Mouse (Mus musculus) intestine, postnatal 0 days (tissue): ENCODE data around the gene AI661453. TPM values are rescaled to one million over a fixed set of nuclear protein-coding genes. Genes with fewer than 3 reads are reported as not detected.

ENCODE experiments used
- ATAC-seq: fragments of 200-750 bp; cut with Nextera tagmentation; 2 replicates; pipeline ENCODE4 v1.8.0; 2017; ENCODE audit warnings: mild to moderate bottlenecking, moderate TSS enrichment, moderate library complexity
- H3K27ac ChIP-seq: fragments of 300-500 bp; sonication (generic); 2 replicates; pipeline ENCODE4 v1.5.1; 2014; ENCODE audit warnings: mild to moderate bottlenecking, low read depth, low read length, moderate library complexity
- H3K27me3 ChIP-seq: fragments of 300-500 bp; sonication (generic); replicated peaks from 2 replicates; pipeline ENCODE4 v1.6.1; 2014; ENCODE audit warnings: low read length, mixed read lengths; ENCODE audit not compliant: control insufficient read depth, insufficient read depth
- H3K36me3 ChIP-seq: fragments of 300-500 bp; sonication (generic); 2 replicates; pipeline ENCODE4 v1.6.1; 2014; ENCODE audit warnings: mild to moderate bottlenecking, moderate library complexity; ENCODE audit not compliant: control insufficient read depth, insufficient read depth
- H3K4me1 ChIP-seq: fragments of 300-500 bp; sonication (generic); replicated peaks from 2 replicates; pipeline ENCODE4 v1.6.1; 2014; ENCODE audit warnings: antibody characterized with exemption, low read length, mixed read lengths; ENCODE audit not compliant: control insufficient read depth, insufficient read depth
- H3K4me2 ChIP-seq: fragments of 300-500 bp; sonication (generic); replicated peaks from 2 replicates; pipeline ENCODE4 v1.6.1; 2014; ENCODE audit warnings: low read depth, mild to moderate bottlenecking, moderate library complexity
- H3K4me3 ChIP-seq: fragments of 300-500 bp; sonication (generic); 2 replicates; pipeline ENCODE4 v1.5.1; 2014; ENCODE audit warnings: low read depth, low read length
- H3K9ac ChIP-seq: fragments of 300-500 bp; sonication (generic); 2 replicates; pipeline ENCODE4 v1.6.1; 2014; ENCODE audit warnings: mild to moderate bottlenecking, low read depth, low read length
- H3K9me3 ChIP-seq: fragments of 300-500 bp; sonication (generic); 2 replicates; pipeline ENCODE4 v1.6.1; 2016; ENCODE audit warnings: mixed run types; ENCODE audit not compliant: control insufficient read depth
- CTCF ChIP-seq: sonication (generic); IDR thresholded peaks from 2 replicates; pipeline ENCODE4 v1.5.1; 2016; ENCODE audit warnings: low read depth, mild to moderate bottlenecking, control low read depth, antibody characterized with exemption, moderate library complexity
- WGBS: fragments of 180-500 bp; shearing (Covaris S2); extraction: QIAGEN DNeasy Blood & Tissue Kit; methylation state at CpG from one replicate; pipeline ENCODE4 v1.1.7; 2014; 5-methylcytosine and 5-hydroxymethylcytosine counted together
- polyA plus RNA-seq: library from polyadenylated mRNA; unstranded; fragments of >200 nt; fragmentation: Nextera tagmentation; extraction: Ambion mirVana; gene quantifications from 2 replicates; pipeline ENCODE4 v1.2.1, GENCODE M21; 2015

Gene AI661453
- polyA plus RNA-seq, 1 experiment from 2014 or later, result 6.1 TPM

DNA sequence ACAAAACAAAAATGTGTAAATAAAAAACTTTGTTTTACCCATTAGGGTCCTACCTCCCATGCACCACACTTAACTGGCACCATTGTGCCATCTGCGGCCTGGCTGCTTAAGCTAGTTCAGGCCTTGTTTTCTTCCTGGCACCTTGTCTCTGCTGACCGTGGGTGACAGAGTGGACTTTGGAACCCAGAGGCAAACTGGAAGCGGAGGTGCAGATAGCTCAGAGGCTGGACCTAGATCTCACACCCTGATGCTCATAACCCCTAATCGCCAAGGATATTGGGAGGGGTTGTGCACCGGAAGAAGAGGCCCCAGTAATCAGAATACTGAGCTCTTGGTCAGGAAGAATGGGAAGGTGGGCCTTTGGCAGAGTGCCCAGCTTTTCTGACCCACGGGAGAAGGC lies 12.2 kb upstream of the AI661453 start:
- Histone ChIP-seq H3K4me1 (no peaks in the 10 kb centered on the region), H3K27ac (no peak overlapping the region), H3K27me3 (no peaks in the 10 kb centered on the region), H3K9me3 (no peaks in the 10 kb centered on the region), H3K36me3 (no peaks in the 10 kb centered on the region), H3K9ac (no peak overlapping the region), H3K4me3 (no peak overlapping the region), H3K4me2 (no peak overlapping the region)
- WGBS, result 35% methylated on average over 6 of the region's 6 CpGs
- TF ChIP-seq CTCF, result no peak
- peak; percentile 74 for ATAC-seq

DNA sequence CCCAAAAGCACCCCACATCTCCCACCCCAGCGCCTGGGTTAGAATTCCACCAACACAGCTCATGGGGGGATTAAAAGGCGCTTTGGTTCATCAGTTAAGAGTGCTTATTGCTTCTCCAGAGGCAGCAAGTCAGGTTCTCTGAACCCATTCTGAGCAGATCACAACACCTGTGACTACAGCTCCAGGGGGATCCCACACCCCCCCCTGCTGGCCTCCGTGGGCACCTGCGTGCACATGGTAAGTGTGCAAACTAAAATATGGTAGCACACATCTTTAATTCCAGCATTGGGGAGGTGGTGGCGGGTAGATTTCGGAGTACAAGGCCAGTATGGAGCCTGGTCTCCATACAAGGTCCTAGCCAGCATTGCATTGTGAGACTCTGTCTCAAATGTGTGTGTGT lies 9.1 kb upstream of the AI661453 start:
- no peaks in the 10 kb centered on the region for H3K27me3 ChIP-seq
- H3K36me3 ChIP-seq, result no peaks in the 10 kb centered on the region
- H3K4me2 ChIP-seq, result no peak overlapping the region
- H3K4me1 ChIP-seq, result no peaks in the 10 kb centered on the region
- no peak overlapping the region for H3K27ac ChIP-seq
- H3K4me3 ChIP-seq, result no peak overlapping the region
- ATAC-seq, result no peak
- no peak overlapping the region for H3K9ac ChIP-seq
- TF ChIP-seq CTCF, result peak; percentile 67
- 72% methylated on average over 6 of the region's 6 CpGs for WGBS
- no peaks in the 10 kb centered on the region for H3K9me3 ChIP-seq

- Histone ChIP-seq H3K36me3 (no peaks in the 10 kb centered on the region), H3K4me2 (peak overlapping the region; percentile 39), H3K27me3 (no peaks in the 10 kb centered on the region), H3K9me3 (no peaks in the 10 kb centered on the region), H3K4me3 (no peak overlapping the region), H3K9ac (no peak overlapping the region), H3K4me1 (no peaks in the 10 kb centered on the region), H3K27ac (no peak overlapping the region)
- ATAC-seq, result peak; percentile 34; the same call in 1 of the 2 replicates
- TF ChIP-seq CTCF, result peak; percentile 85
- WGBS, result 7% methylated on average over 8 of the region's 8 CpGs
These were observed 7.5 kb upstream of the AI661453 start for GRCm38 (mm10) chr17:47428831-47429304.

- Histone ChIP-seq H3K9me3 (no peaks in the 10 kb centered on the region), H3K27ac (no peak overlapping the region), H3K36me3 (no peaks in the 10 kb centered on the region), H3K4me3 (no peak overlapping the region), H3K9ac (no peak overlapping the region), H3K27me3 (no peaks in the 10 kb centered on the region), H3K4me2 (no peak overlapping the region), H3K4me1 (no peaks in the 10 kb centered on the region)
- peak; percentile 69 for TF ChIP-seq CTCF
- WGBS, result 64% methylated on average over 5 of the region's 5 CpGs
- ATAC-seq, result no peak
These were observed 5.6 kb upstream of the AI661453 start for GRCm38 (mm10) chr17:47430815-47431214.

GRCm38 (mm10) chr17:47436907-47437547 lies 612 bp downstream of the AI661453 start, which contains the start of gene 1700001C19Rik:
Gene 1700001C19Rik, minus strand, starts transcription at chr17:47437376.
- Histone ChIP-seq H3K9ac (peak within 1 kb of the TSS; percentile 74), H3K4me3 (peak within 1 kb of the TSS; percentile 65), H3K4me2 (peak within 1 kb of the TSS; percentile 71), H3K36me3 (no peaks in the 10 kb centered on the region), H3K27ac (peak within 1 kb of the TSS; percentile 88), H3K4me1 (peaks cover 4% of the 10 kb centered on the region; the same call in 1 of the 2 replicates), H3K9me3 (no peaks in the 10 kb centered on the region), H3K27me3 (no peaks in the 10 kb centered on the region)
- TF ChIP-seq CTCF, result no peak
- WGBS, result 5% methylated on average over 23 of the region's 25 CpGs
- no peak for ATAC-seq

GRCm38 (mm10) chr17:47438611-47439010 lies 2.2 kb downstream of the AI661453 start:
- ATAC-seq, result no peak
- 38% methylated on average over 6 of the region's 6 CpGs for WGBS
- peak overlapping the region; percentile 88 for H3K27ac ChIP-seq
- peak overlapping the region; percentile 74 for H3K9ac ChIP-seq
- peak overlapping the region; percentile 65 for H3K4me3 ChIP-seq
- H3K4me2 ChIP-seq, result peak overlapping the region; percentile 71
- H3K4me1 ChIP-seq, result peaks cover 8% of the 10 kb centered on the region; the same call in 1 of the 2 replicates
- no peaks in the 10 kb centered on the region for H3K9me3 ChIP-seq
- H3K36me3 ChIP-seq, result no peaks in the 10 kb centered on the region; the same call in 1 of the 2 replicates
- no peak for TF ChIP-seq CTCF
- H3K27me3 ChIP-seq, result no peaks in the 10 kb centered on the region
